Mouse (Mus musculus) frontal cortex, postnatal 10 days (tissue): ENCODE data around the gene Adamts12.

Experiments used
- DNase-seq, 2 experiments: peaks; one replicate each; pipeline ENCODE4 v3.0.0; 2022; ENCODE audit warnings: low spot score in 2 of 2, mixed read lengths in 1 of 2

Adamts12 gene

DNA sequence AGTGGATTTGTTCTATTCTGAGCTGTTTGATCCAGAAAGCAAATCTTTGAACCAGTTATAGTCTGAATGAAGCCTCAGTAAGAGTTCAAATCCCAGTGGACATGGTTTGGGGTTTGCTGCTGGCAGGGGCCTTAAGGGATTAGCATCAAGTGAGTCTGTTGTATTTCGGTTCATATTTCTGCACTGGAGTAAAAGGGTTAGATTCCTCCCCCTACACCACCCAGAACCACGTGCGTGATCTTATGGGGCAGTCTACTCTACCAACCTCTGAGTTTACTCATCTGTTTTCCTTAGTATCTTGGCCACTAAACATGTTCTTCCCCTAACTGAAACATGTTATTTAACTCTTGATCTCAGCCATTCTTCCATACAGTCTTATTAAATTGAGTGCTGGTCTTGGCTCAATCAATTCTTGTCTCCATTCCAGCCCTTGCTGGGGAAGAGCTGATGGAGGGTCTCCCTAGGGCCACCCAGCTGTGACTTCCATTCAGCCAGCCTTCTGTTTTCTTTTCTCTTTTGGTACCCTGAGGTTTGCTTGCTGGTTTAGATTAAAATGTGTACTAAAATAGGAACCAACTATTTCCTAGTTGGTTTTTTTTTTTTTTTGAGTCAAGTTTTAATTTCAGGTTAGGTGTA lies 11.3 kb downstream of the Adamts12 start:
- DNase-seq, result no peak

DNA sequence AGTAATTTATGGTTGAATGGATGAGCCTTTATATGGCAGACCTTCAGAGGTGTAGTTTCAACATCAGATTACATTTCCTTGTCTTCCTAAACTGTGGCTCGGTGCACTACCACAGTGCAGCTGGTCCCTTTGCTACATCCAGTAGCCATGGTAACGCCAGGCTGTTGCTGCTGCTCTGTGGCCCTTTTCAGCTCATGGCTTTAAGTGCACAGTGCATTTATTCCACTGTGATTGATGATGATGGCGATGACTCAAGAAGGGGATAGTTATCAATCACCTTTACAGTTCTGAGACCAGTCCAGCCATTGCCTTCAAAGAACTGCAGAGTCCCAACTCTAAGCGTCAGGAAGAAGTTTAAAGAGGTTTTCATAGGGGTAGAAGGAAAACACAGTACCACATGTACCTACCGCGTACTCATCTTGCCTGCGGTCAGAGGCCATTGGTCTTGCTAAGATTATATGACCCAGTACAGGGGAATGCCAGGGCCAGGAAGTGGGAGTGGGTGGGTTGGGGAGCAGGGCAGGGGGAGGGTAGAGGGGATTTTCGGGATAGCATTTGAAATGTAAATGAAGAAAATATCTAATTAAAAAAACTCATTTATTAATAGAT lies 18.5 kb downstream of the Adamts12 start:
- DNase-seq, result no peak

DNA sequence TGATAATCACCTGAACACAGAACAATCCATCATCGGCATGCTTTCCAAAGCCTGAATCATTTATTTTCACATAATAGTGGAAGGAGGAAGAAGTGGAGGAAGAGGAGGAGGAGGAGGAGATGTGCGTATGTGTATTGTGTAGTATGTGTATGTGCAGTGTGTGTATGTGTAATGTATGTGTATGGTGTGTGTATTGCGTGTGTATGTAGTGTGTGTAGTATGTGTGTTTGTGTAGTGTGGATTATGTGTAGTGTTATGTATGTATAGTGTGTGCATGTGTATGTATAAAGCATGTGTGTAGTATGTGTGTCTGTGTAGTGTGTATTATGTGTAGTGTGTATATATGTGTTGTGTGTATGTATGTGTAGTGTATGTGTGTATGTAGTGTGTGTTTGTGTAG lies 19.1 kb downstream of the Adamts12 start:
- no peak for DNase-seq

DNA sequence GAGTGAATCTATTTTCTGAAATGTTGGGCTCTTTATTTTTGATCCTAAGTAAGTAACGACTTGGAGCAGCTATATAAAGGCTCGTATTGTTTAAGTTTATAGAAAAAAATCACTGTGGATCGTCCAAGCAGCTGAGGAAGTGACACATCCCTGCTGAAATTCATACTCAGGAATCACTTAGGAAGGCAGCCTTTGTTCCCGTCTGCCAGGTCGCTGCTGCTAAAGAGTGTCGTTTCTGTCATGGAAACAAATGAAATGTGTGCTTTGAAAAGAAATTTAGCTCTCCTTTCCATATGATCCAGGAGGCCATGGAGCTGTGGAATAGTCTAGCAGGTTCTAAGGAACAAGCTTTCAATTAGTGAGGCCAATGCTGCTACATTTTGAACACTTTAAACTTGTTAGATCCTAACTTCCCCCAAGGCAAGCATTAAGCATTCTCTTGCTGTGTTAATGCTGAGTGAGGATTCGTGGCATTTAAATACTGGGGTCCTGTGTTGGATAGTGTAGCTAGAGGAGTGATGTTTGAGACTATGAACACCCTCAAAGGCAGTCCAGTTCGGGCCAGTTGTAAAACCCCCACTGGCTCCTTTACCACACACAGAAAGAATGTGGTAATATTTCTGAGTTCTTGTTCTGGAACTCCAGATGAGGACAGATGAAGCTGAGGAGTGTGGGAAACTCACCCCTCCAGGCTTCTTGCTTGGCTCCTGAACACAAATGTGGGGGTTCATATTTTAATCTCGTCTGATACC lies 19.8 kb downstream of the Adamts12 start:
- DNase-seq, result no peak

DNA sequence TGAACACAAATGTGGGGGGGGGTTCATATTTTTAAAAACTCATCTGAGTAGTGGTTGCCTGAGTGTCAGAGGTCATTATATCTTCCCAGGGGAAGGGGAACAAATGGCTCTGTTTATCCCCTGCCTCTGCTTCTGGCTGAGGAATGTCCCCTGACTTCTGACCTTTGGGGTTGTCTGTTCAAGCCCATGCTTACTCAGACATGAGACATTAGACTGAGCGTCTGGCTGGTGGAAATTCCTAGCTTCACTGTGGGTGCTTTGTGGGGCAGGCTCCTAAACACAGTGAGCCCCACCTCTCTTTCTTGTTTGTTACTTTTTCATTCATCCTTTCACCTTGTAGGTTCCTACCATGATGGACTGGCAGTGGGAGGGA lies 20.4 kb downstream of the Adamts12 start:
- no peak for DNase-seq

DNA sequence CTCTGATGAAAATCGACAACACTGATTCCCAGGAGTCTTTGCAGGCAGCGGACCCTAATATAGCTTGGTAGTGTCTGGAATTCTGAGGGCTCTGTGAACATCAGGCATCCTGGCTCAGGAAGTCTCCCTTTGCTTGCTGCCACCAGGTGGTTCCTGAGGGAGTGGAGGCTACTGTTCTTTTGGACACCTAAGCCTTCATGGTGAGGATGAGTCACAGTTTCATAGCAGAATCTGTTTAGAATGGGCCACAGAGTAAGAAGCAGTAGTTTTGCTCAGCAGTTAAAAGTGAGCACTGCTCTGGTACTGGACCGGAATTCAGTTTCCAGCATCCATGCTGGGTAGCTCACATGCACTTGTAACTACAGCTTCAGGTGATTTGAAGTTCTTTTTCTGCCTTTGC lies 24.9 kb downstream of the Adamts12 start:
- no peak for DNase-seq

DNA sequence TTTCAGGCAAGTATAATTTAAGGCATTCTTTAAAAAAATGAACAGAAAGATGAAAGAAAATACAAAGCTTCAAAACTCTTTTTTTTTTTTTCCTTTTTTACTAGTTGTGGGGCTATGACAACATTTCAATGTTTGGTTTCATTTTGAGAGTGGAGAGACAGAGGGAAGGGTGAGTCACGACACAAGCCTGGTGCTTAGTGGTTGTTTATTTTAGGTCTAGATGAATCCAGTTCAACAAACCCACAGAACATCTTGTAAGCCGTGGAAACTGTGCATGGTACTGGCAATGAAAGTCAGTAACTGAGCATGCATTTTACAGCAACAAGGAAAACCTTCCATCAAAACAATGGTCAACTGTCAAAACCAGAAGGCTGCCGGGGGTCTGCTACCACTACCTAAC lies 31.0 kb downstream of the Adamts12 start:
- DNase-seq, result no peak

DNA sequence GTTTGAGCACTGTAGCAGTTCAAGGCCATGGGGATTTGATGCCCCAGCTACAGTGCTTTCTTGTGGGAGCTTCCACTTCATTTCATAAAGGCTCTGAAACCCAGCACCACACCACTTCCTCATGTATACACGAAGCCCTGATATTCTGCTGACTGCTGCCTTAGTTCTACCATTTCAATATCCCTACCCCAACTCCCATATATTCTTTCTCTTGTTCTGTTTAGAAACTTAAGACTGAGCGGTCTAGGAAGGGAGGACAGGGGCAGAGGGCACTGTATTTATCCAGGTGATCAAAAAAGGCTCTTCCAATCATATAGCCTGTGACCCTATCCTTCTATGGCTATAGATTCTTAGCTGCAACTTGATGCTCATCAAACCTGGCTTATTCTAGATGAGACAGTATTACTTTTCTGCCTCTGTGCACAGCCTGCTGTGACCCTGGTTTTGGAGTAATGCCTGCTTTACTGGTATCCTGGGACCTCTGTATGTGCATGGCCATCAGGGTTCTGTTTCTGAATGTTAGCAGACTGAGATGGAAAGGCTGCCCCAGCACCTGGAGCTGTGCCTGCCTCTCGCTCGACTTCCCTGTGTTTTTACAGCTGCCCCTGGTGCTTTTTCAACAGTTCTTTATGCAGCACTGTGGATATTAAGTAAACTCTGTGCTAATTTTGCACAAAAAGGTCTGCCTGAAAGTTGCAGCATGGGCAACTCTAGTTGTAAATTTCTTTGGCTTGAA lies 33.5 kb downstream of the Adamts12 start:
- DNase-seq, result no peak

DNA sequence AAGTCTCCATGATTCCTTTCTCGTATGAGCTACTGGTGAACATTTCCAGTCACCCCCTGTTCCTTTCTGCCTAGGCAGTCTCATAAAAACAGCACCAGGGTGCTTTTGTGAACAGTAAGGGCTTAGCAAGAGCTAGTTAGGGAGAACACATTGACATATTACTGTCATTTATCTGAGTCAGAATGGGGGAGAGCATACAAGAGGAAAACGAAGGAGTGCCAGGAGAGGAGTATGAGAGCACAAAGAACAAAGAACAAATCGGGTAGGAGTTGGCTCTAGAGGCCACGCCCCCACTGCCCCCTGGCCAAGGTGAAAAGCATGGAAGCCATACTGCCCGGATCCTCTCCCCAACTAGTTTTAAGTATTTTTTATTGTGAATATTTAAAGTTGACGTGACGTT lies 34.4 kb downstream of the Adamts12 start:
- no peak for DNase-seq

DNA sequence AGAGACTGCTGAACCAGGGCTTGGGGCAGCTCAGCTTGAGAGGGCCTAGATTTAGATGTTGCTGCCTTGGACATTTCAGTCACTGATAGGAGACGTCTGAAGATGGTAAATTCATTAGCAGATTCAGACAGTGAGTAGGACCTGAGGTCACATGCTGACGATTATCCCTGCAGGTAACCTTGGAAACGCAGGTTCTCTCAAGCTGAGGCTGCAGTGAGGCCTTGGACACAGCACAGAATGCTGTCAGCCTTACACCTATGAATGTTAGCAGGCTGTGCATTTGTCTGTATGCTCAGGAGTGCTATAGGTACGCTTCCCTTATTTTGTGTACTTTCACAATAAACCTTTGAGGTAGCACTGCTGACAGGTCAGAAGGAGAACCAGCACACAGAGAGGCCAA lies 36.3 kb downstream of the Adamts12 start:
- DNase-seq, result no peak

DNA sequence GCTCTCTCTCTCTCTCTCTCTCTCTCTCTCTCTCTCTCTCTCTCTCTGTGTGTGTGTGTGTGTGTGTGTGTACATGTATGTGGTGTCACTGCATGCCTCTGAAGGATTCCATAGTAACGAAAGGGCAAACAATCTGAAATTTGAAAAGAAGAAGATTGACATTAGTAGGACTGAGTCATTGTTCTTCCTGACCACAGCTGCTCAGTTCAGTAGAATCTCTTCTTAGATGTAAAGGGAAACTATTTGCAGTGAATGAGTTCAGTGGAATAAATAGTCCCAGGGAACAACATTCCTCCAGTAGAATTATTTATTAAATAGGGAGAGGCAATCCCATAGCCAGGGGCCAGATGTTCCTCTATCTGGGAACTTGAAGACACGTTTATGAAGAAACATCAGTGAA lies 40.5 kb downstream of the Adamts12 start:
- DNase-seq, result no peak

DNA sequence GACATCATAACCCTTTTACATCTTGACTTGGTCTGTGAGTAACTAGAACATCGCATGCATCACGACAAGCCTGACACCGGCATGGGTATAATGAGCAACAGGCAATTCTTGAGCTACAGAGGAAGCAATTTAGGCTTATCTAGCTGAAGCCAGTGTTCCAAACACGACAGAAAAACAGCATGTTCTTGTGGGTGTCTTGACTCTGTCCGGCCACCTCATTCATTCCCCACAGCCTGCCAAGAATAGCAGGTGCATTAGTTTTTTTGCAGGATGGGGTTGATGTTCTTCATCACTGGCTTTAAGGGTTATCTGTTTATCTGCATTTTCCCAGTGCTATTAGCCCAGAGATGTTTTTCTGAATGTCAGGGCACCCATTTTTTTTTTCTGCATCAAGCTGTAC lies 42.8 kb downstream of the Adamts12 start:
- no peak for DNase-seq

DNA sequence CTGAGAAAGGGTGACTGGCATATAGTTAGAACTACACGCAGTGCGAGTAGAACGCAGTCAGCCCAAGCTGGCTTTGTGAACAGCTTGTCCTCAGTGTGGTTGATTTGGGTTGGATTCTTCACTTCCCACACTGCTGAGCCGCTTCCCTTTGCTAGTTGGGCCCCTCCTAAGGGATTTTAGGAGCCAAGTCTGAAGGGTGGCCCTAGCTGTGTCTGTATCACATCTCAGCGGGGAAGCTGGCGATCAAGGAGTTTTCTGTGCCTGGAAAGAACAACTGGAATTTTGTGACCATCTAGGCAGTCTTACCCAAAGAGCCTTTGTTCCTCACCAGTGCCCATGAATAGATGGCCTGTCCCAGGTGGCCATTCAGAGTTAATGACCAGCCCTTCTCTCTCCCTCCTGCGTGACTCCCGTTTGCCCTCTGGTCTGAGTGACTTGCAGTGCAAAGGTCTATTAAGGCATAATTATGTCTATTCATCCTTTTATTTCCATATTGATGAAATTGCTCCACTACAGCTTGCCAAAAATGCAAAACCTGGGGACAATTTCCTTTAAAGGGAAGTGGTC lies 50.1 kb downstream of the Adamts12 start:
- no peak for DNase-seq

DNA sequence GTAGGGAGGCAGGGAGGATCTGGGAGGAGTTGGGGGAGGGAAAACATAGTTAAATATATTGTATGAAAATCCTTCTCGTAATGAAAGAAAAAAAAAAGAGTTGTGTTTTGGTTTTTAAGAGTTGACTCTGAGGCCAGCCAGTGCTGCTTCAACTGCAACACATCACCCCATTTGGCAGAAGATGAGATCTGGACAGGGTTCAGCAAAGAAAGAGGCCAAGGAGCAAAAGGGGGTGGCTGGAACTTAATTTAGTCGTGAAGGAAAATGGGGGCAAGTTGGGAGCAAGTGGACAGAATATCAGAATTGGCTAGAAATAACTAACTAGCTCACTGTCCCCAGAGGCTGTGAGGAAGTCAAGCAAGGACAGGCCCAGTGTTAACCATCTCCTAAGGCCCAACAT lies 51.7 kb downstream of the Adamts12 start:
- DNase-seq, result no peak

DNA sequence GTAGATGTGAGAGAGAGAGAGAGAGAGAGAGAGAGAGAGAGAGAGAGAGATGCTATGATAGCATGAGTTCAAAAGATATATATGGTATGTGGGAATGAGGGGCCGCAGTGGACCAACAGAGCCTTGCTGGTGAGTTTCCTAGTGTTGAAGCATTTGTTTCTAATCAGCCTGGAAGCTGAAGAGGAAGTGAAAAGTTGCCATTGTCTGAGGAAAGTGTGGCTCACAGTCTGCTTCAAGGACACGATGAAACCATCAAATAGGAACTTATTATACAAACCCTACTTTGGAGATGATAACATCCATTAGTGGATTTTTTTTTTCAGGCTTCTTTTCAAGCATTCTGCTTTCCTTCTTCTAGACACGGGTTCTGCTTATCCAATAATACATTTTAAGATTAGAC lies 52.3 kb downstream of the Adamts12 start:
- no peak for DNase-seq

DNA sequence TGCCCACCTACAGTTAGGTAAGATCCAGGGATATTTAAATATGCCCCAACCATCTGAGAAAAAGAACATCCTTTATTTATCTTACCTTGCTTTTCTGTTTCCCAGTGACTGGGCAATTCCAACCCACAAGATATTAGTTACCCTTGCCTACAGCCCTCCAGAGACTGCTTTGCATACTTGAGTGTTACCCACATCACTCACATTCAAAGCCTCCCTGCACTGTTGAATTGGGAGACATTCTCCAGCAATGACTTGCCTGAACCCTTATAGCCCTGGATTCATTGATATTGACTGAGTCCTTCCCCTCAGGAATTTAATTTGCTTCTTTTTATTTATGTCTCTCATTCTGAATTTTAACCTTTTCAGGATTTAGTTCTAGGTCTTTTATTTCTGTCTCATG lies 53.8 kb downstream of the Adamts12 start:
- no peak for DNase-seq

DNA sequence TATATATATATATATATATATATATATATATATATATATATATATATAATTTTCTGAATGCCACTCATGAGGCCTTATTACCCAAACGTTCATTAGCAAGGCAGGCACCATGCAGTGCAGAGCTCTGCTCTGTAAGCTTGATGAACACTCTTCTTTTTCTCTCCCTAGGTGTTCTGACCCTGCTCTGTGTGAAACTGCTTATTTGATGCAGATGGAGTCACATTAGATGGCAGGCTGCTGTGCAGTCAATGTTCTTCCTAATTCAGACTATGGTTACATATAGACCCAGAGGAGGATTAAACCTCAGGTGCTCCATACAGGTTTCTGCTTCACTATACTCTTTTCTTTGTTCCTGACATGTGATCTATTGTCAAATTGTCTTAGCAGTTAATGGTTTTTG lies 57.1 kb downstream of the Adamts12 start:
- no peak for DNase-seq

DNA sequence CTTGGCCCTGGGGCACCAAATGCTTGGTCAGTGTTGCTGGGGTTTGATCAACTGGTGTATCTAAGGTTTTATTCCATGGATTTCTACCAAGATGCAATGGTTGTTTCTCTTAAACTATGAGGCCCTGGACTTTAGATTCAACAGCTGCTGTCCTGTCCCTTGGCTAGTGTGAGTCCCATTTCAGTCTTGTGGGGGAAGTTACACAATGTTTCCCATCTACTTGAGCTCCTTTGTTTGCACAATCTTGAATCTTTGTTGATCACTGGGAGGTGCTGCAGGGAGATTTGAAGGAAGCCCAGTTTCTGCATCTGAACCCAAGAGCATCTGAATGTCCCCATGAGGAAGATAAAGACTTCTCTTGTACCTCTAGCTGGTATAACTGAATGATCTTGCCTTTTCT lies 60.8 kb downstream of the Adamts12 start:
- DNase-seq, result no peak

DNA sequence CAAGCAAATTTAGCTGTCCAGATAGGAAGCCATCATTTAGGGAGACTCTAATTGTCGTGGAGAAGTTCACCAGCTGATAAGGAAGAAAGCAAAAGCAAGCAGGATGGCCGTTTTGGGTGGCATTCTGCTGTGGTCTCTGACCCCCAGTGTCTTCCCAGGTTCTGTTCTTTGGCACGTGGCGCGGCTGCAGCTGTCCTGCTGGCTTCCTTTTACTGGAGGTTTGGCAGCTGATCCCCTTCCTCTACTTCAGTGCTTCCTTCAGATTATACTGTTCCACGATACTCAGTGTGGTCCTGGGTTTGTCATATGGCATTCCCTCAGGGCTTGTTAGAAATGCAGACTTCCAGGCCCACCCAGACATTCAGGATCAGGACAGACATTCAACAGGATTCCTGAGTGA lies 63.9 kb downstream of the Adamts12 start:
- DNase-seq, result no peak

DNA sequence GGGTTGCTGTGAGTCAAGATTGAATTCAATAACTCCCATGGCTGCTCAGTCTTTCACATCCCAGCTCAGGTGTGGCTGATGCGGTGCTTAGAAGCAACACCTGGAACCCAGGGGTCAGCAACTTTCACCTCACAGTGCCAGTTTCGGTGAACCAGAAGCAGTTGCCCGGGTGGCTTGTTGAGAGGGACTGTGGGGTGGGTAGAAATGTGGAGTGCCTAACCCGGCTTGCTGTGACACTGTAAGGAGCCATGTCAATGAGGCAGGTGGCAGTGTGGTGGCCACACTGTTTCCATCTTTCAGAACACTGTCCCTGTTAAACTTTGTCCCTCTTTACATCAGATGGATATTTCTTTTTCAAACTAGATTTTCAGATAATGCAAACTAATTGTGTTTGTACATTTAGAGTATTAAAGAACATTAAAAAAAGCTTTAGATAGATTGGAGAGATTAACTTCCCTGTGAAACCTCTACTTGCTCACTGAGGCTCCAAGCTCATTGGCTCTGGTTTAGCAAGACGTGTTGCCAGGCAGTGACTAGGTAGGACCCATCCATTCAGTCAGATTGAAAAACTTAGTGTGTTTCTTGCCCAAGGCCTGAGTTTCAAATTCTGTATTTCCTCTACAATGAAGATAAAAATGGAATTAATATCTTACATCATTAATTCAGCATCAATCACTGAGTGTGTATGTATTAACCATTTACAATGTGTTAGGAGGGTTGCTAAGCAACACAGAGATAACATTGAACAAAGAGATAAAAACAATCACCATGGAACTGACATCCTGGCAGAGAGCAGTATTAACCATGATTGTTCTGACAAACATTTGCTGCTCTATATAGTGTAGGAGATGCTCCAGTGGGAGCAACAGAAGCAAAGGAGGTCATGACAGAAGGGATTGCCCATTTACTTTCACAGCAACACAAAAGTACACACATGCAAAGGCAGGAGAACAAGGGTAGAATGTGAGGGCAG lies 68.3 kb downstream of the Adamts12 start:
- DNase-seq, result no peak

DNA sequence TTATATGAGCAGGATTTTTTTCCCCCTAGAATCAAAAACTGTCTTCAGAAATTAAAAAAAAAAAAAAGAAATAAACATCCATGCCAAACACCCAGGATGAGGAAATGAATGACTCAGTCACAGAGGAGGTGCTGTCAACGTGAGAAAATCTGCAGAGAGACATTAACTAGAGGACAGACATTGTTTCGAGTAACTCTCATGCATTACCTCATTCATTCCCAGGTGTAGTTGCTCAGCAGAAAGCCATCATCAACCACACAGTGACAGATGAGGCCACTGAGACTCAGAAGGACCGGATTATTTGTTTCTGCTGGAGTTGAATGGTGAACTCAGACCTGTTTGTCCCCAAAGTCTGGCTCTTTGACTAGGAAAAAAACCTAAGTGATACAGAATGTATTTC lies 81.0 kb downstream of the Adamts12 start:
- DNase-seq, result no peak
